Mouse (Mus musculus): ENCODE data around the gene Ly6g5b.

- no peak for TF ChIP-seq POLR2A (IDR thresholded peaks at IDR 0.05; ENCODE audit: insufficient read depth, low read depth, low read length)
- TF ChIP-seq CTCF (IDR thresholded peaks at IDR 0.05; ENCODE audit: insufficient read depth, low read depth, low read length), result no peak
These were observed 32.9 kb upstream of the Ly6g5b start for GRCm38 (mm10) chr17:35147922-35148639.

All from olfactory bulb, adult 2 months (tissue).